Mouse (Mus musculus) erythroblast, embryonic 14.5 days (primary cell): ENCODE results near the gene E130308A19Rik. TPM values are rescaled to one million over a fixed set of nuclear protein-coding genes. Genes with fewer than 3 reads are reported as not detected.

ENCODE experiments used
- H3K27me3 ChIP-seq: 2 replicates; pipeline ENCODE4 v1.6.1; 2012; ENCODE audit warnings: inconsistent platforms; ENCODE audit not compliant: control insufficient read depth
- H3K36me3 ChIP-seq: 2 replicates; pipeline ENCODE4 v1.6.1; 2012; ENCODE audit warnings: mild to moderate bottlenecking, inconsistent platforms; ENCODE audit not compliant: control insufficient read depth
- H3K4me1 ChIP-seq: 2 replicates; pipeline ENCODE4 v1.6.1; 2012; ENCODE audit warnings: inconsistent platforms; ENCODE audit not compliant: control insufficient read depth
- H3K4me3 ChIP-seq: replicated peaks from 2 replicates; pipeline ENCODE3; 2012; ENCODE audit warnings: moderate library complexity, mild to moderate bottlenecking, inconsistent platforms
- H3K9me3 ChIP-seq: 2 replicates; pipeline ENCODE4 v1.6.1; 2012; ENCODE audit warnings: low read length, inconsistent platforms, mixed read lengths; ENCODE audit not compliant: control insufficient read depth
- GATA1 ChIP-seq: IDR thresholded peaks from 2 replicates; pipeline ENCODE4 v1.6.1; 2012; ENCODE audit warnings: low read length, inconsistent platforms, mixed read lengths
- TAL1 ChIP-seq: IDR thresholded peaks from 3 replicates; pipeline ENCODE4 v1.6.1; 2012; ENCODE audit warnings: low read length, inconsistent platforms, mixed read lengths
- polyA plus RNA-seq: library from polyadenylated mRNA; stranded (reverse); fragments of >175 nt; gene quantifications from 2 replicates; pipeline ENCODE4 v1.2.3, GENCODE M21; 2012

The E130308A19Rik gene
- polyA plus RNA-seq, 1 experiment, result 0.17 TPM

DNA sequence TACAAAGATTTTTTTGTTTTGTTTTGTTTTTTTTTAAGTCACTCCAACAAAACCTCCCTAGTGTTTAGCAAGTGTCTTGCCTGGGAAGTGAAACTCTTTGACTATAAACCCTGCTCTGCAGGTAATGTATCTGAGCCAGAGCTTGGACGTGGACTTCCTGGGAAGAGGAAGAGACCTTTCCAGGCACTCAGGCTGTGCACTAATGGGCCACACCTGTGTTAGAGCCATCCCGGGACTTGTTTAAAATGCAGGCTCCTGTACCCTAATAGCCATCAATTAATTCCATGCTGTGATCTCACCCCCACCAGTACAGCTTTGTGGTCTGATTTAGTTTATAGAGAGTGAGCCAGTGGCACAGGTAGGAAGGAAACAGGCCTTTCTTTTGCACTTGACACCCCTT, 86.9 kb downstream of the E130308A19Rik start:
- TF ChIP-seq GATA1 (no peak), TAL1 (no peak)
- Histone ChIP-seq H3K4me3 (no peak overlapping the region), H3K36me3 (peaks cover 7% of the 10 kb centered on the region), H3K4me1 (peaks cover 37% of the 10 kb centered on the region), H3K27me3 (no peaks in the 10 kb centered on the region), H3K9me3 (no peaks in the 10 kb centered on the region)

DNA sequence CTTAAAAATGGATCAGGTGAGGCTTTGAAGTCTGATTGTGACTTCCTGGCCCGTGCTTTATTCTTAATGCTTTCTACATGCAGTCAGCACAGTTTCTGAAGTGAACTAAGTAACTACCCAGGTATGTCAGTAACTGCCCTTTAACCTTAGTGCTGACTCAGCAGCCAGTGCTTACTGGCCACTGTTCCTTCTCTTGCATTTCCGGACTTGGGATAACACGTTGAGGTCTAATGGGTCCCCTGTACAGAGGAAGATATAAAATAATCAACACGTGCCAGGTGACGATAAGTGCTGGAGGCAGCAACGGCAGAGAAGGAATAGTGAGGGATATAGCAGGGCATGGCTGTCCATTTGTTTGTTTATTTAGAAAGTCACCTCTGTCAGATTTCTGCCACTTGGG, 88.5 kb downstream of the E130308A19Rik start:
- Histone ChIP-seq H3K36me3 (peaks cover 11% of the 10 kb centered on the region), H3K4me3 (no peak overlapping the region), H3K9me3 (no peaks in the 10 kb centered on the region), H3K27me3 (no peaks in the 10 kb centered on the region), H3K4me1 (peaks cover 37% of the 10 kb centered on the region)
- TF ChIP-seq TAL1, result no peak
- TF ChIP-seq GATA1, result no peak

GRCm38 (mm10) chr4:59714926-59715325, 88.9 kb downstream of the E130308A19Rik start:
- H3K4me1 ChIP-seq, result peaks cover 37% of the 10 kb centered on the region
- TF ChIP-seq TAL1 (no peak), GATA1 (no peak)
- no peaks in the 10 kb centered on the region for H3K9me3 ChIP-seq
- no peak overlapping the region for H3K4me3 ChIP-seq
- peaks cover 16% of the 10 kb centered on the region for H3K36me3 ChIP-seq
- H3K27me3 ChIP-seq, result no peaks in the 10 kb centered on the region

DNA sequence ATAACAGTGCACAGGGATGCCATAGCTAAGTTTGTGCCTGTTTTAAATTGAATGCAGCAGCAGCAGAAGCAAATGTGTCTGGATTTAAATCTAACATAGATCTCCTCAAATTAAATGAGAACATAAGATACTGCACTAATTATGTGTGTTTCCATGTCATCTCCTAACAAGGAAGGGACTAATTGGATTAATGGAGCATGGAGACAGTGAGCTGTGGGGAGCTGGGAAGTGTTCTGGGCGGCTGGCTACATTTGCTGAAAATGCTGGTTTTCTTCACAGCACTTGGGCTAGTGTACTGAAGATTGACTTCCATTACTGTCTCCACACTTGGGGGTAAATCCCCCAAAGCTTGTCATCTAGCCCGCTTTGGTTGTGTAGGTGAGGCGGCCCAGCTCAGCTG, 89.5 kb downstream of the E130308A19Rik start:
- H3K4me3 ChIP-seq, result no peak overlapping the region
- H3K4me1 ChIP-seq, result peaks cover 37% of the 10 kb centered on the region
- TF ChIP-seq GATA1, result no peak
- TF ChIP-seq TAL1, result no peak
- H3K27me3 ChIP-seq, result no peaks in the 10 kb centered on the region
- no peaks in the 10 kb centered on the region for H3K9me3 ChIP-seq
- H3K36me3 ChIP-seq, result peaks cover 22% of the 10 kb centered on the region

DNA sequence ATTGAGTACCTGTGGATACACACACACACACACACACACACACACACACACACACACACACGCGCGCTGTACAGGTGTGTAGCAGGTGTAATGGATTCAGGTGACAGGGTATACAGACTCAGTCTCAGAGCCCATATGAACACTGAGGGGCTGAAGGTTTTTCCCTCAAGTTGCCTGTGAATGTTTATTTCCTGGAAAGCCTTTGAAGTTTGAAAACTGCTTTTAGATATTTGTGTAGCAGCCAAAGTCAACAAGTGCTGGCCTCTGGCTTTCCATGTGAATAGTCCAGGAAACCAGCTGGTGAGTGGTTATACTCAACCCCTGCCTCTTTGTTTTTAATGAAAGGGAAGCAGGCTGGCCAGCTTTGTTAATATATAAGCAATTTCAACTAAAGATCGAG, 91.3 kb downstream of the E130308A19Rik start:
- no peak overlapping the region for H3K4me3 ChIP-seq
- peaks cover 37% of the 10 kb centered on the region for H3K4me1 ChIP-seq
- no peaks in the 10 kb centered on the region for H3K9me3 ChIP-seq
- no peaks in the 10 kb centered on the region for H3K27me3 ChIP-seq
- TF ChIP-seq GATA1 (no peak), TAL1 (no peak)
- H3K36me3 ChIP-seq, result peaks cover 22% of the 10 kb centered on the region

GRCm38 (mm10) chr4:59718542-59718941, 92.5 kb downstream of the E130308A19Rik start:
- Histone ChIP-seq H3K9me3 (no peaks in the 10 kb centered on the region), H3K27me3 (no peaks in the 10 kb centered on the region), H3K4me3 (no peak overlapping the region), H3K4me1 (peaks cover 29% of the 10 kb centered on the region), H3K36me3 (peaks cover 22% of the 10 kb centered on the region)
- no peak for TF ChIP-seq GATA1
- no peak for TF ChIP-seq TAL1

DNA sequence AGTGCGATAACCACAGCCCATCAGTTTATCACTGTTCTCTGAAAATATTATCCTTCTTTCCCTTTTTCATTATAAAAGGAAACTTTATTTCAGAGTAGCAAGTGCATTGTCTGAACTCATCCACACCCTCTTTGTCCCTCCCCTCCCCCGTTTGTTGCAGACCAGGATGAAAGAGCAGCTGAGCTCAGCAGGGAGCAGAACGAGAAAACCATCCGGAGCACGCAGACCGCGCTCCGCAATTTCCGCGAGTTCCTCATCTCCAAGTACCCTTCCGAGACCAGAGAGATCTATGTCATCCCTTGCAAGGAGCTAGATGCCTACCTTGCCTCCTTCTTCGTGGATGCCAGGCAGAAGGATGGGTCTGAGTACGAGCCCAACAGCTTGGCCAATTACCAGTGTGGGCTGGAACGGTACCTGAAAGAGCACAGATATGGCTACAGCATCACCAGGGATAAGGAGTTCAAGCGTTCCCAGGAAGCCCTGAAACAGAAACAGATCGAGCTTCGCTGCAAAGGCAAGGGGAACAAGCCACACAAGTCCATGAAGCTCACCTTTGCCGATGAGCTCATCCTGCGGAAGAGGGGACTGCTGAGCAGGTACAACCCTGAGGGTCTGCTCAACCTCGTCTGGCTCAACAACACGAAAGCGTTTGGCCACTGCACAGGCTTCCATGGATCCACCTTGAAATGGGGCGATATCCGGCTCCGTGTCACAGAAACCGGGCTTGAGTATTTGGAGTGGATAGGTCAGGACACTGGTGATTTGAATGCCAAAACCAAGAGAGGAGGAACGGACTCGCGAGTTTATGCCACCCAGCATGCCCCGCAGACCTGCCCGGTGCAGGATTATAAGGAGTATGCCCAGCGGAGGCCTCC, 93.7 kb downstream of the E130308A19Rik start:
- peaks cover 22% of the 10 kb centered on the region for H3K36me3 ChIP-seq
- TF ChIP-seq GATA1, result no peak
- TF ChIP-seq TAL1, result no peak
- H3K27me3 ChIP-seq, result no peaks in the 10 kb centered on the region
- no peak overlapping the region for H3K4me3 ChIP-seq
- H3K4me1 ChIP-seq, result peaks cover 27% of the 10 kb centered on the region
- no peaks in the 10 kb centered on the region for H3K9me3 ChIP-seq

DNA sequence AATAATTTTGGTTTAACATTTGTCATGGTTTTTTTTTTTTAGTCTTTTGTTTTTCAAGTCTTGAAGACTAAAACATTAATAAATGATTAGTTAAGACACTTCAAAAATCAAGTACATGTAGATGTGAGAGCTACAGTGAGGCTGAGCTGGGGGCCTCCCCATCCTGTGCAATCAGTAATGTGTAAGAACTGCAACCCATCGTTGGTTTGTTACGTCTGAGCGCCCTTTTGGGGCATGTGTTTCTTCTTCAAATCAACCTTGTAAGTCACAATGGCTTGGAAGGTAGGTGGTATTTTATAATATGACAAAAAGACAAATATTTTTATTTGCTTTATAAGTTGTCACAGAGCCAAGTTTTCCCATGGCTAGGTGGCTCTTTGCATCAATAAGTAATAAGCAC, 95.8 kb downstream of the E130308A19Rik start:
- TF ChIP-seq TAL1 (no peak), GATA1 (no peak)
- Histone ChIP-seq H3K27me3 (no peaks in the 10 kb centered on the region), H3K36me3 (peaks cover 19% of the 10 kb centered on the region), H3K4me3 (no peak overlapping the region), H3K9me3 (no peaks in the 10 kb centered on the region), H3K4me1 (peaks cover 25% of the 10 kb centered on the region)

DNA sequence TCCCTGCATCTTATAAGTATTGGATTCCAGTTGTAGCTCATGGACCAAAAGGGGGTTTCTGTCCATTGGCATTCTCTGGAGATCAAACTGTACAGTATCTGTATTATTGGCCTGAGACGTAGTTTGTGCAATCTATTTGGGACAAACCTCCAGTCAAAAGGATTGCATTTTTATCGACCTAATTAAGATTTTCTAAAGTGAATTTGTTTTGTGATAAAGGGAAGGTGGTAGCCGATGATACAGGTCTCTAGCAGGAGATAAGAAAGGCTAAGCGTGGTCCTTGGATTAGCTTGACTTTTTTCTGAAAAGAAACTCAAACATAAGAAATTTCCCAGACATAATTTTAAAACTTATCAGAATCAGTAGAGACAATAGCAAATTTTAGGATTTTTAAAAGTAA, 99.6 kb downstream of the E130308A19Rik start:
- Histone ChIP-seq H3K4me1 (peaks cover 24% of the 10 kb centered on the region), H3K4me3 (no peak overlapping the region)
- TF ChIP-seq TAL1, result no peak
- TF ChIP-seq GATA1, result no peak

DNA sequence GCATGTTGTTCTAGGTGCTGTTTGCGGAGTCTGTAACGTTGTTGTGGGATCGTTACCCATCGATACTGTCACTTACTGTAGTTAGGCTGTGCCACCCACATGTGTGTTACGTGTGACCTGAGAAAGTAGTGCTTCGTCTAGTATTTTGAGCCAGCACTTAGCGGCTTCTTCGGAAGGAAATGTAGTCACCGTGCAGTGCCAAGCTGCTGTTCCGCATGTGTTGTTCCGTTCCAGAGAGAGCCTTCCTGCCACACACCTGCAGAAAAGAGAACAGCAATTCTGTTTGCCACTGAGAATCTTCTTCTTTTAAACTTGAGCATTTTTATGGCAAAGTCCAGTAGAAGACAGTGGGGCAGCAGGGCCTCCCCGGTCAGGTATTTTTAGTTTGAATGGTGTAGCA, 100.5 kb downstream of the E130308A19Rik start:
- no peaks in the 10 kb centered on the region; the same call in 1 of the 2 replicates for H3K36me3 ChIP-seq
- peaks cover 29% of the 10 kb centered on the region for H3K4me1 ChIP-seq
- no peak for TF ChIP-seq GATA1
- no peak for TF ChIP-seq TAL1
- no peak overlapping the region for H3K4me3 ChIP-seq
- H3K9me3 ChIP-seq, result no peaks in the 10 kb centered on the region
- H3K27me3 ChIP-seq, result no peaks in the 10 kb centered on the region

More for the DNA sequence above, 99.6 kb downstream of the E130308A19Rik start:
- Histone ChIP-seq H3K27me3 (no peaks in the 10 kb centered on the region), H3K36me3 (peaks cover under 1% of the 10 kb centered on the region), H3K9me3 (no peaks in the 10 kb centered on the region)
